Mouse (Mus musculus) frontal cortex, postnatal 10 days (tissue): ENCODE measurements at regions not wholly inside any gene's neighbourhood (a gene's known extent, or its start where the extent isn't known, plus 50 kb on each side); places are given as distances from the start of the nearest gene placed in this dataset.

ENCODE experiments used
- DNase-seq, 2 experiments: peaks; one replicate each; pipeline ENCODE4 v3.0.0; 2022; ENCODE audit warnings: low spot score in 2 of 2, mixed read lengths in 1 of 2

GRCm38 (mm10) chr1:185726324-185726723, 271.7 kb downstream of the Slc30a10 start:
- peak in 1 of 2 experiments; percentile 11 for DNase-seq

DNA sequence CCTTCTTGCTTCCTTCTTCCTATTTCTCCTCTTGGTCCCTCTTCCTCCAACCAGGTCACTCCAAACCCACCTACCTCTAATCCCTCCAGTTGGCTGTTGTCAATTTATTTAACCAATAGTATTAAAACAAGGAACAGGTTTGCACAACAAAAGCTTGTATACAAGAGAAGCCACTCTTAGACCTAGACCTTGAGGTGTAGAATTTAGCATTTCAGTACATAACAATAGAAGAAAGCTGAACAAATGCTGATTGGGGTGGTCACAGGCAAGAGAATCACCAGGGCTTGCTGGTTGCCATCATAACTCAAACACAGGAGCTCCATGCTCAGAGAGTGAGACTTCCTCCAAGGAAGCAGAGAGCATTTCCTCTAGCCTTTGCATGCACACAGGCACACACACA, 272.2 kb downstream of the Slc30a10 start:
- no peak for DNase-seq

- no peak for DNase-seq
These were observed 273.1 kb downstream of the Slc30a10 start for GRCm38 (mm10) chr1:185727749-185728148.

- DNase-seq, result no peak
These were observed 273.8 kb downstream of the Slc30a10 start for GRCm38 (mm10) chr1:185728406-185728805.

- no peak for DNase-seq
These were observed 276.4 kb downstream of the Slc30a10 start for GRCm38 (mm10) chr1:185731062-185731461.

DNA sequence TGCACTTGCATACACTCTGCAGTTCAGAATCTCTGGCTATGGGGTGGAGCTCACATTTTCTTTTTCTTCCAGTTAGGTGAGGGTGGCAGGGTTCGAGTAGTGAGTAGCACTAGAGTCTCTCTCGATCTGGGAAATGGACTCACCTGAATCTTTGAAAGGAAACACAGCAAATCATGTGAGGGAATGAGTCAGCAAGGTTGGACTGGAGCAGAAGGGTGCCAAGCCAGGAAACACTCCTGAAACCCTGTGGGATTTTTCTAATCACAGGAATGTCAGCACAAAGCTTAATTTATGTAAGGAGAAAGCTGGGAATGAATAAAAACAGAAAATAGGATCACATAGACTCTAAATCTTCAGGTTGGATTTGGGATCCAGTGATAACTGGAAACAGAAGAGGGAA, 282.1 kb downstream of the Slc30a10 start:
- no peak for DNase-seq

DNA sequence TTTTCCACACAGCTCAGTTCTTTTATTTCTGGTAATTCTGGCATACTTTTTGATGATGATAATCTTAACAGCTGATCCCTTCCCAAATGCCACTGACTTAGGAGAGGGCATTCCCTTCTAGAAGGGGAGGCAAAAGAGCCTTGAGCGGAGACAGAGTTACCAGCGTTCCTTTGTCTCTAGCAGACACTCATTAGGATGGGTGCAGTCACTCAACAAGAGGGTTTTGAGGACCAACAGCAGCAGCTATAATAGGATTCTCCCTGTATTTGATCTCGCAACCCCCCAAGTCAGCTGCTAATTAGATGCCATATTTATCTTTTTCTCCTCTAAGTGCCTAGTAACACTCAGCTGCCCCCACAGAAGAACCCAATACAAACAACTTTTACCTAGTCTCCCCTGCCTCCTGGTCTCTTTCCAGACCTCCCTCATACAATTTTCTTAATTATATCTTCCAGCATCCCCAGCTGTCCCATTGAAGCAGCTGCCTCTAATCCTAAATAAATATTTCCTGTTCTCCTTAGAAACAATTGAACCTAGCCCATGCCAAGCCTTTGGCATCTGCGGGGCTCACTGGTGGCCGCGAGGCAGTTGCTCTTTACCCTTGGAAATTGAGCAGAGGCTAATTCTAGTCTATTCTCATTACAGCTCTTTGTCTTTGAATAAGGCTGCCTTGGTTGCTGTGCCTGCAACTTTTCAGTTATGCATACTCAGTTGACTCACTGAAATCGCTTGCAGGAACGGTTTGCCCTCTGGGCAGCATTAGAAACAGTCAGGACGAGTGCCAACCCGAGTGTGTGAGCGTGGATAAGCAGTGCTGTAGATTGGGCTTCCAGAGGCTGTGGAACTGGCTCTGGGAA, 286.6 kb downstream of the Slc30a10 start:
- DNase-seq, result peak; percentile 5 to 9

GRCm38 (mm10) chr1:185749251-185749650, 294.6 kb downstream of the Slc30a10 start:
- no peak for DNase-seq

- DNase-seq, result no peak
These were observed 300.0 kb downstream of the Slc30a10 start for GRCm38 (mm10) chr1:185754486-185755290.

GRCm38 (mm10) chr1:185757376-185757775, 302.7 kb downstream of the Slc30a10 start:
- no peak for DNase-seq

DNA sequence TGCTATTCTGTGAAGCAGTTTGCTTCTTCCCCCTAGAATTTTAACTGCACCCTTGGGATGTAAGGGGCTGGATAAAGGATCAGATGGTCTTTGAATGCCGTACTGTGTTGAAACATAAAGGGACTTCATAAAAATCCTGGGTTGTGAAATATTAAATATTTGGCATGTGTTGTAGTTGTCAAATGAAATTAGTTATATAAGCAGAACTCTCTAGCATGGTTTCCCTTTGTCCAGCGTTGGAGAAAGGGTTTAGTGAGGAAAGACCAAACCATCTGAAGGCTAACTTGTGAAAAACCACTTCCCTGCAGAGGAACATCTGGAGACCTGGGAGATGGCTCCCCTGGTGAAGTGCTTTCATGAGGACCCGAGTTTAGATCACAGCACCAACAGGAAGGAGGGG, 319.6 kb downstream of the Slc30a10 start:
- no peak for DNase-seq

DNA sequence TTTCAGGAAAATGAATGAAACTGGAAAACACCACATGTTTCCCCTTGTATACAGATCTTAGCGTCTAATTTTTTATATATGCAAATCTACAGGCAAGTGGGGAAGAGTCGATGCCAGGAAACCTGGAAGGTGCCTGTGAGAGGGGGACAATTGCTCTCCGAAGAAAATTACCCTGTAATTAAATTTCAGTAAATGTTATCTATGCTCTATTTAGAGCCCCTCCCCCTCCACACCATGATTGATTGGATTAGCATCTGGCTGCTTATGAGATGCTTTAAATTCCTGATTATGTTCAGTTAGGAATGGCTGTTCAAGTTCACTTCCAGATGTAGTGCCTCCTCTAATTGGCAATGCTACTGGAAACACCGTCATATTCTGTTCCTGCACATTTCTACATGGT, 325.0 kb downstream of the Slc30a10 start:
- DNase-seq, result no peak

DNA sequence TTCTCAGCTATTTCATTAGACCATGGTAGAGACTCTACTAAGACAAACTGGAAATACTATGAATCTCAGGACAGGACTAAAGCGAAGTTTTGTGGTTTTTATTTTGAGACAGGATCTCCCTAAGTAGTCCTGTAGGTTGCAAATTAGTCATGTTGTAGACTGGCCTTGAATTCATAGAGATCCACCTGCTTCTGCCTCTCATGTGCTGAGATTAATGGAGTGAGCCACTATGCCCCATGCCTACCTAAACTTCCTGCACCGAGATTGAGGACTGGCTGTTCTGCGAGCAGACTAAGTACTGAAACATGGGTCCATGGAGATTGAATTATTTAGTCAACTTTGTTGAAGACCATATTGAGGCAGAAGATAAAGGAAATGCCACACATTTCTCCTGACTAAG, 315.0 kb downstream of the Lyplal1 start:
- no peak for DNase-seq

GRCm38 (mm10) chr1:185814901-185815300, 302.2 kb downstream of the Lyplal1 start:
- DNase-seq, result no peak

GRCm38 (mm10) chr1:185819044-185819443, 298.1 kb downstream of the Lyplal1 start:
- DNase-seq, result no peak

DNA sequence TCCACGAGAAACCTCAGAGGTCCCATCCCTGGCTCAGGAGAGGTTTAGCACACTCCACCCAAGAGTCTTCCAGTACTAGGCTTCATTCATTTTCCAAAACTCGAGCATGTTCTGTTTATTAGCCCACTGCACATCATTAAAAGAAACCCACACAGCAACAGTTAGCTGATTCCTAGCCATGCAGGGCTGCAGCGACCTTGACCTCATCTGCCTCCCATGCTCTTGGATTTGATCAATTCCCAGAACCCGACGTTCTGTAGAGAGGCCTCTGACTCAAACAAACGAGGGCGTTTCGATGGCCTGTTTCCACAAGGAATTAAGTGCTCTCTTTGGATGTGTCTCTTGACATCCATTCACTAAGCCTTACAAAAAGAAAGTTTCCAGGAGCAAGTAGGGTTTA, 294.9 kb downstream of the Lyplal1 start:
- no peak for DNase-seq

- DNase-seq, result no peak
These were observed 293.9 kb downstream of the Lyplal1 start for GRCm38 (mm10) chr1:185823226-185823625.

GRCm38 (mm10) chr1:185823956-185824355, 293.2 kb downstream of the Lyplal1 start:
- no peak for DNase-seq

- no peak for DNase-seq
These were observed 289.1 kb downstream of the Lyplal1 start for GRCm38 (mm10) chr1:185827986-185828385.

- DNase-seq, result no peak
These were observed 288.6 kb downstream of the Lyplal1 start for GRCm38 (mm10) chr1:185828486-185828885.

DNA sequence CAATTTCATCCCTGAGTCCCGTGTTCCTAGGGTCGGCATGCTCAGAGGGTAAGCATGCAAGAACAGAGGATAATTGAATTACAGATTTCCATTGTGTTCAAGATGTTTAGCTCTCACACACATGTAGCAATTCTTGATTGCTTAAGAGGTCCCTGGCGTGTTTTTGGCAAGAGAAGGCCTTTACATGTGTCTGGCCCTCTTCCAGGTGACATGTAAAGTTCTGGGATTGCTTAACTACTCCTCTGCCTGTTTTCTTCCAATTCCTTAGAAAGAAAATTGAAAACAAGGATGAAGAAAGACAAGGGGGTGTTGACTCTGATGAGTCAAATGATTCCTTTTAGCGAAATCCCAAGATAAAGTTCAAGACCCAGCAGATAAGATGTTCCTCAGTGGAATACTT, 285.1 kb downstream of the Lyplal1 start:
- DNase-seq, result no peak

DNA sequence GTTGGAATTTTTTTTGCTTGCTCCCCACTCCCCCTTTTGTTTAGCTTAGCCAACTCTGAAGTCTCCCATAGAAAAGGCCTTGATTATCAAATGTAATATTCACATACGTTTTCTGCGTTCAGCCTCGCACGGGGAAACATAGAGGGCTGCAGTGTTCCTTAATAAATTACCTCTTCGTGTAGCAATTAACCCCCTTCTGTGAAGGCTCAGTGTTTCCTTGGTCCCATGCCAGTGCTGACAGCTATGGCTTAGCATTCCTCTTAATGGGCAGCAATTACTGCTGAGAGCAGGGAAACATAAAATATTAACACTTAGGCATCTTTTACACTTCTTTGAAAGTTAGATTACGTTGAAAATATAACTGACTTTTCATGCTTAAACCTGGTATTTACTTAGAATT, 282.9 kb downstream of the Lyplal1 start:
- no peak for DNase-seq
